Mouse (Mus musculus): ENCODE results near the gene Aff3. TPM values are rescaled to one million over a fixed set of nuclear protein-coding genes. Genes with fewer than 3 reads are reported as not detected.

Aff3 gene
- total RNA-seq, 1 experiment from 2014 or later = 189 TPM

GRCm38 (mm10) chr1:38240438-38241220 is 424.1 kb downstream of the Aff3 start:
- no peak for ATAC-seq (ENCODE audit: extremely low read depth, insufficient number of reproducible peaks, low FRiP score, poor library complexity, severe bottlenecking)

- no peak for ATAC-seq (ENCODE audit: extremely low read depth, insufficient number of reproducible peaks, low FRiP score, poor library complexity, severe bottlenecking)
These were observed 425.2 kb downstream of the Aff3 start for GRCm38 (mm10) chr1:38239516-38239915.

DNA sequence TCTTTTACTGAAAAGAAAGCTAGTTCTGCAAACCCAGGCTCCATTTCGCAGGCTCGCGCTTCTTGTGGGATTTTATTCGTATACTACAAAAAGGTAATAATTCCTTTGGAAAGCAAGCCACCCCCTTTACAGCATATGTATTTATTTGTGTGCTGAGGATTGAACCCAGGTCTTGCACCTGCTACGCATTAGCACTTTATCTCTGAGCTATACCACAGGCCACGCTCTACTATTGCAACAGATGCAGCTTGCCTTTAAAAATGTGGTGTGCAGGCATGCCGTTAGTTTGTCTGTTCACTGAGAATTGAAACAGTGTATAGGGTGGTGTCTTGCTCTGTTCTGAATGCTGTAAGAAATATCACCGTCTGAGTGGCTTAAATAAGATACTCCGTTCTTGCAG is 426.9 kb downstream of the Aff3 start:
- ATAC-seq (ENCODE audit: extremely low read depth, insufficient number of reproducible peaks, low FRiP score, poor library complexity, severe bottlenecking) = no peak

GRCm38 (mm10) chr1:38237027-38237787 is 427.5 kb downstream of the Aff3 start:
- no peak for ATAC-seq (ENCODE audit: extremely low read depth, insufficient number of reproducible peaks, low FRiP score, poor library complexity, severe bottlenecking)

GRCm38 (mm10) chr1:38233121-38233520 is 431.6 kb downstream of the Aff3 start:
- no peak for ATAC-seq (ENCODE audit: extremely low read depth, insufficient number of reproducible peaks, low FRiP score, poor library complexity, severe bottlenecking)

DNA sequence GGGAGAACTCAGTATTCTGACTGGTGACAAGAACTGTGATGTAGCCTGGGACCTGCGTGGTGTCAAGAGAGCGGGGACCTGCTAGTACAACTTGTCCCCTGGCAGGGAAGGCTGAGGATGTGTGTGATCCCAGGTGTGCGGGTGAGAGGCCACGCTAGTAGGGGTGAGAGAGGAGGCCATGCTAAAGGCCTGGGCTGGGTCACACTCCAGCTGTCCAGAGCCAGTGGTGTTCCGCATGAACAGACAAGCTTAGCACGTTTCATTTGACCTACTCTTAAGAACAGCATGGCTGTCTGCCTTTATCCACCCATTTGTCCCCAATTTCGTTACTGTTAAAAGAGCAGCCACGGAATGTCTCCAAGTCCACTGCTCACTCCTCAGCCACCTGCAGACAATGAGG is 434.7 kb downstream of the Aff3 start:
- no peak for ATAC-seq (ENCODE audit: extremely low read depth, insufficient number of reproducible peaks, low FRiP score, poor library complexity, severe bottlenecking)

DNA sequence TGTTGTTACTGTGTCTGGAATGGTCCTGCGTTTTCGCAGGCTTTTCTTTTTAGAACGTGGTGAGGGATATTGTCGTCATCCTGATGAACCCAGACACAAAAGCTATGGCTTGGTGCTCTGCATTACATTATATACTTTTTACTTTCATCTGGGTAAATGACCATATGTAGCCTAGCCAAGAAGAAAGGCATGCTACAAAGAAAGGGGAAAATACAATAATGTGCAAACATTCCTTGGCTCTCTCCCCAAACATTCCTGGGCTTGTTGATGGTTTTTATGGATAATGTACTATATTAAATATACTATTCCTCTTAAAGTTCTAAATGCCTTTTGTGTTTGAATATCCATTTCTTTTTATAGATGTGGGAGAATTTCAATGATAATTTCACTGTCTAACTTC is 435.9 kb downstream of the Aff3 start:
- no peak for ATAC-seq (ENCODE audit: extremely low read depth, insufficient number of reproducible peaks, low FRiP score, poor library complexity, severe bottlenecking)

DNA sequence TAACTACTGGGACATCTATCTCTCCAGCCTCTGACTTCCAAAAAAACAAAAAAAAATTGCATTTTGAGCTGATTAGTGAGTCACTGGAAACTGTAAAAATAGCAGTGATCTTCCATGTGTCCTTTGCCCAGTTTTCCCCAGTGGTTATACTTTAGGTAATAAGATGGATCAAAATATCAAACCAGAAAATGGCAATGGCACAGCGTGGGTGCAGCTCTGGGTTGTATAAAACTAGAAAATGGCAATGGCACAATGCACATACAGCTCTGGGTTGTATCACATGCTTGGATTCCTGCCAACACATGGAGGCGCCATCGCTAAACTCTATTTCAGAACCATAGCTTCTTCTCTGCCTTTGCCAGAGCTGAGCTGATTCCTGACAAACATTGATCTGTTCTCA is 439.6 kb downstream of the Aff3 start:
- no peak for ATAC-seq (ENCODE audit: extremely low read depth, insufficient number of reproducible peaks, low FRiP score, poor library complexity, severe bottlenecking)

DNA sequence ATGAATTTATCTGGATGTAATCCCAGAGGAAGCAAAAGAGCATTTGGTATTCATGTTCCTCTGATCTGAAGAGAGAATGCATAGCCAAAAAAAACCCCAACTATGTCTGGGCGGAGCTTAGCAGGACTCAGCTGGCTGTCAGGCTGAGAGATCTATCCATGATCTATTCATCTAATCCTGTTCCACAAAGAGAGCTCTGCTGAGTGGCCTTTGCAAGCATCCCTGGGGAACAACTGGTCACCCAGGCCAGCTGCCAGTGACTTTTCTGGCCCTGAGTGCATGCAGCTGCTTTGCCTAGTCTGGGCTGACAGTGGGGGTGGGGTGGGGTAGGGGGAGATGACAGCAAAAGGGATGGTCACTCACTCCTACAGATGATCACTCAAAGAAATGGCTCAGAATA is 442.6 kb downstream of the Aff3 start:
- no peak for ATAC-seq (ENCODE audit: extremely low read depth, insufficient number of reproducible peaks, low FRiP score, poor library complexity, severe bottlenecking)

- ATAC-seq (ENCODE audit: extremely low read depth, insufficient number of reproducible peaks, low FRiP score, poor library complexity, severe bottlenecking) = no peak
These were observed 443.3 kb downstream of the Aff3 start for GRCm38 (mm10) chr1:38221431-38221830.

DNA sequence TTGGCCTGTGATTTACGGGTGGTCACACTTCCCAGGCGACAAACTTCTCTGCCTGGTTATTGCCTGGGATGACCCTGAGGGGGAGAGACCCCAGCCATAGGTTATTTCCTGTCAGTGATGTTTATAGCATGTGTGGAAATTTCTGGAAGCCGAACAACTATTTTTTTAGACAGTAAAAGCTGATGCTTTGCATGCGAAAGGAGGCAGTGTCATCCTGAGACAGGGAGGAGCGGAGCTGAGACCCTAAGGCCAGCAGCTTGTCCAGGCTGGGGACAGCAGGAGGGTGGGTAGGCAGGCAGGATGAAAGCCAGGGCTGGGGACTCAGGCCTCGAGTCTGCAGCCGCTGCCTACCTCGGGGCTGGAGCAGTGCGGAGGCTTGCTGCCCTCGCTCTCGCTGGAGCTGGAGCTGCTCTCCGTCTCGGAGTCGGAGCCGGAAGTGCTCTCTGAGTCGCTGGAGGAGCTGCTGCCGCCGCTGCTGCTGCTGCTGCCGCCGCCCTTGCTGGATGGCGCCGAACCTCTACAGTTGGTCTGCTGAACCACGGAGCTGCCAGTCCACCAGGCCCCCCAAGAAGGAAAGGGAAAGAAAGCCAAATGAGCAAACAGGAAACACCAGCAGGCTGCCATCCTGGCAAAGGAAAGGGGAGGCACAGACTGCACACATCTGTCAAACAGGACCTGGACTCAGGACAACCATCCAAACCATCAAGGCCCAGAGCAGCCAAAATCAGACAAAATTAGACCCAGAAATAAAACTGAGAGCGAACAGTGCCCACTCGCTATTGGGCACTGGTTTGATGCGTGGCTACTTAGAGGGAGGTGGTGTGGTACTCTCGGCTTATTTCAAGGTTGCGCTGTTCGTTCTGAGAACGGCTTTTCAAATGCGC is 446.6 kb downstream of the Aff3 start:
- ATAC-seq (ENCODE audit: extremely low read depth, insufficient number of reproducible peaks, low FRiP score, poor library complexity, severe bottlenecking) = no peak

DNA sequence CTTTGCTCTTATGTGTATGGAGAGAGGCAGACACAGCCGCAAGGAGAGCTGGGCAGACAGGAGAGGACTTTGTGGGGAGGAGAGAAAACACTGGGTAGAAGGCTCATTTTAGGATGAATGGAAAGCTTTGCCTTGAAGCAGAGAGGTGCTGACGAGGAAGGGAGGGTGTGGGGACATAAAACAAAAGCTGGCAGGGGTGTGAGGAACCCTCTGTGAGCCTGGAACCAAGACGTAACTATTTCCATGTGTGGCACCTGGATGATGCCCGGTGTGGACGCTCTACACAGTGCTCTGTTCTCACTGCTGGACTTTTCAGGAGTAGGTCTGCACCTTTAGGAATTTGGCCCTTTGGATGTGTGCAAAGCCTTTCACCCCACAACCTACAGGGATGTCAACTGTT is 447.7 kb downstream of the Aff3 start:
- ATAC-seq (ENCODE audit: extremely low read depth, insufficient number of reproducible peaks, low FRiP score, poor library complexity, severe bottlenecking) = no peak

GRCm38 (mm10) chr1:38213377-38213776 is 451.4 kb downstream of the Aff3 start:
- no peak for ATAC-seq (ENCODE audit: extremely low read depth, insufficient number of reproducible peaks, low FRiP score, poor library complexity, severe bottlenecking)

GRCm38 (mm10) chr1:38212386-38212785 is 452.4 kb downstream of the Aff3 start:
- ATAC-seq (ENCODE audit: extremely low read depth, insufficient number of reproducible peaks, low FRiP score, poor library complexity, severe bottlenecking) = no peak

- ATAC-seq (ENCODE audit: extremely low read depth, insufficient number of reproducible peaks, low FRiP score, poor library complexity, severe bottlenecking) = no peak
These were observed 462.1 kb downstream of the Aff3 start for GRCm38 (mm10) chr1:38202475-38203183.

DNA sequence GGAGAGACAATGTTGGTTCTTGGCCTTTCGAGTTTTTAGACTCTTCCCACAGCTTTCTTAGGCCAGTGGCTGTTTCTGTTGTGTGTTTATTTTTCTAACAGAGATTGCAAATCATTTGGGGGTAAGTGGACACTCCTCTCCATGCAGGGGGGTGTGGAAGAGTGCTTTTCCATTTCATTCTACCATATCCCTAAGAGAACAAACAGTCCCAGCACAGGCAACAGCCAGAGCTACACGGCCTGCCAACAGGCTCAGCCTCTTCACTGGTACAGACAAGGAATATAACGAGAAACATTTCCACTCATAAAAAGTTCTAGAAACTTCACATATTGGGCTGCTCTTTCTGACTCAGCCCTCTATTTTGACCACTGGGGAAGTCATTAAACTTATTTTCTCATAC is 463.0 kb downstream of the Aff3 start:
- no peak for ATAC-seq (ENCODE audit: extremely low read depth, insufficient number of reproducible peaks, low FRiP score, poor library complexity, severe bottlenecking)

DNA sequence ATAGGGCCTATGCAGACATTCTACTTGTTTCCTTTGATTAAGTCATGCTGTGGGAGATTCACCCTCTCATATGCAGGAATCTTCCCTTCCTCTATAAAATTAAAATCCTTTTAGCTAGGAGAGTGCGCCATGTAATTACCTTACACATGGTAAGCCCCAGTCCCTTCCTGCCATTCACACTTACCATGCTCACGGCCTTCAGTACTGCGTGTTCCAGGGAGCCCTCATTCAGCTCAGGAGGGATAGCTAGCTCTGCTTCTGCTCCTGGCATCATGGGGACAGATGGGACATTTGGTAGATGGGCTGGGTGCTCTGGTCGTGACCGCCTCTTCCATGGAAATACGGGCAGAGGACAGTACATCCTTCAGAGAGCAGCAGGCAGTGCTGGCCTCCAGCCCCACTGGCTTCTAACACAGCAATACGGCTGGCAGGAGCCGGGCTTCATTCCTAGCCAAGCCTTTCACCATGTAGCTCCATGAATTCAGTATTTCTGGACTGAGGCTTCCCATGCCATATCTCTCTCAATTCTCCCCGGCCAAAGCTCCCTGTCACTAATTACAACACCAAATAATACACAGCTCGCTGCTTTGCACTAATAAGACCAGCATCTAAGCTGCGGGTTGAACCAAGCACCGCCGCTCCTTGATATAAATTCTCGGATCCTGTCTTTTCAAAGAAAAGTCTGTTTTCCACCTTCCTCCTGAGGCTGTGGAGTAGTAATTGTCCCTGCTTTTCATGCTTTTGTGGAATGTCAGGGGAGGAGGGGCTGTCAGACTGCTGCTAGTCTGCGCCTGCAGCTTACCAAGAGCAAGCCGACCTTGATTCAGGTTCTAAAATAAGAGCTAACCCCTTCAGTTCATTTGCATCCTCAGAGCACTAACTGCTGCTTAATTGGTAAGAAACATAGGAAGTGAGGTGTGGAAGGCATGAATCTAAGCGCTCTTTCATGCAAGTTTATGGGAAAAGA is 464.8 kb downstream of the Aff3 start:
- ATAC-seq (ENCODE audit: extremely low read depth, insufficient number of reproducible peaks, low FRiP score, poor library complexity, severe bottlenecking) = no peak

Measured in neutrophil, adult 5-6 weeks (primary cell).